Mouse (Mus musculus) layer of hippocampus, postnatal 36 days (tissue): ENCODE results near the gene Knop1. TPM values are rescaled to one million over a fixed set of nuclear protein-coding genes. Genes with fewer than 3 reads are reported as not detected.

ENCODE experiments used
- DNase-seq, 2 experiments: peaks; one replicate each; pipeline ENCODE4 v3.0.0; 2022
- total RNA-seq, 2 experiments: library from RNA; stranded (reverse); gene quantifications; 2 replicates each; pipeline ENCODE4 v1.2.3; 2021

Knop1 gene
- total RNA-seq, result 10 to 100 TPM; 28.8 to 29.4 TPM

GRCm38 (mm10) chr7:118855877-118856304 is at the start of gene Knop1:
Gene Knop1, minus strand, starts transcription at chr7:118856254.
- no peak for DNase-seq

- DNase-seq, result no peak
These were observed 48.5 kb upstream of the Knop1 start for GRCm38 (mm10) chr7:118904530-118904929.

GRCm38 (mm10) chr7:118903879-118904278 is 47.8 kb upstream of the Knop1 start:
- DNase-seq, result no peak

- no peak for DNase-seq
These were observed 46.9 kb upstream of the Knop1 start for GRCm38 (mm10) chr7:118902944-118903343.

DNA sequence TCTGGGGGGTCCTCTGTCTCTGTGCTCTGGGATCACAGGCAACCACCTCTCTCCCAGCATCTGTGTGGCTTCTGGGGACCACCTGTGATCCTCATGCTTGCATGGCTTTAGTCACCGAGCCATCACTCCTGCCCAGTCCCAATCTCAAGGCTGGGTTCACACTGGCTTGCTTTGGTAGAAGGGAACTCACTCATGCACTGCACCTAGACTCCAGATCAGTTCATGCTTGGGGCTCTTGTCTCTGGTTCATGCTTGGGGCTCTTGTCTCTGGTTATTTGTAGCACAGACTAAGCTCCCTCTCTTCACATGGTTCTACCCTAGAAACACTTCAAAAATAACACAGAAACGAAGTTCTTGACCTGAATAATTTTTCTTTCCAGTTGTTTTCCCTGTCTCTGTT is 44.0 kb upstream of the Knop1 start:
- no peak for DNase-seq

DNA sequence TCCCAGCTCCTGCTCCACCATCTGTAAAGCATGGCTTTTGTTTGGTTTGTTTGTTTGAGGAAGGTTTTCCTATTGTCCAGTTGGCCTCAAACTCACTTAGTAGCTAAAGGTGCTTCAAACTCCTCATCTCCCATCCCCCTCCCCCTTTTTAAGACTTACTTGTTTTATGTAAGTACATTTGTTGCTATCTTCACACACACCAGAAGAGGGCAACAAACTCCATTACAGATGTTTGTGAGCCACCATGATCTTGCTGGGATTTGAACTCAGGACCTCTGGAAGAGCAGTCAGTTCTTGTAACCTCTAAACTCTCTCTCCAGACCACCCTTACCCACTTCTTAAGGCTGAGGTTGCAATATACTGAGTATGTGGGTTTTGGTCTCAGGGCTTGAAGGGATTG is 42.0 kb upstream of the Knop1 start:
- no peak for DNase-seq

- DNase-seq, result no peak
These were observed 39.7 kb upstream of the Knop1 start for GRCm38 (mm10) chr7:118895469-118896450.

GRCm38 (mm10) chr7:118889046-118889680 is 33.1 kb upstream of the Knop1 start:
- DNase-seq, result no peak

- DNase-seq, result no peak
These were observed 31.4 kb upstream of the Knop1 start for GRCm38 (mm10) chr7:118887303-118888055.

- peak in 1 of 2 experiments; percentile 4 for DNase-seq
These were observed 28.9 kb upstream of the Knop1 start for GRCm38 (mm10) chr7:118884969-118885368.

GRCm38 (mm10) chr7:118883957-118884356 is 27.9 kb upstream of the Knop1 start:
- DNase-seq, result no peak

- no peak for DNase-seq
These were observed 23.5 kb upstream of the Knop1 start for GRCm38 (mm10) chr7:118879466-118880029.

DNA sequence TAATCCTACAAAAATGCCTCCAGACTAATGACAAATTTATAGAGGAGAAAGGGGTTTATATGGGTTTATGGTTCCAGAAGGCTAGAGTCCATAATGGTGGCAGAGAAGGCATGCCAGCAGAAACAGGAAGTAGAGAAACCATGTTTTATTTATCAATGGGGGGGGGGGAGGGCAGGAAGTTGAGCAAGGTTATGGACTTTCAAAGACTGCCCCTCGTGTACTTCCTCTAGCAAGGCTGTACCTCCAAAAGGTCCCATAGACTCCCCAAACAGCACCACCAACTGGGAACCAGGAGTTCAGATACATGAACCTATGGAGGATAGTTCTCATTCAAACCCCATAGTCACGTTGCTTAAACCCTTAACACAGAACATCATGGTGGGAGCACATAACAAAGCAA is 9.3 kb upstream of the Knop1 start:
- DNase-seq, result no peak

DNA sequence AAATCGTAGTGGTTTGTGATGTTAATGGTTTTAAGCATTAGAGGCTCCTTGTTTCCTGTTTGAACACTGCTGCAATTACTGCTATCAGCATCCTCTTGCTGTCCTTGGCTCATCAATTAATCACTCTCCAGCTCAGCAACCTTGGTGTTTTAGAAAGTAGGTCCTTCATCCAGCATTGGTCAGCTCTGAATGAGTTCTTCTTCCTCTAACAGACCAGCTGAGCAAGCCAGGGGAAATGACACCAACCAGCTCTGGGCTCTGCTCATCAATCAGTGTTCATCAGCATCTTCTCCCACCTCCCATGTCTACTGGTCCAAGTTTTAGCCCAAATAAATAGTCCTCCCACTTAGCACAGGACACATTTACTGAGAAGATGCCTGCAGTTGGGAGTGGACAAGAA is 2.6 kb upstream of the Knop1 start:
- no peak for DNase-seq

GRCm38 (mm10) chr7:118855171-118855876 is 730 bp downstream of the Knop1 start, which contains the start of gene Iqck:
Gene Iqck, plus strand, starts transcription at chr7:118855752.
- DNase-seq, result peak; percentile 89 to 90

DNA sequence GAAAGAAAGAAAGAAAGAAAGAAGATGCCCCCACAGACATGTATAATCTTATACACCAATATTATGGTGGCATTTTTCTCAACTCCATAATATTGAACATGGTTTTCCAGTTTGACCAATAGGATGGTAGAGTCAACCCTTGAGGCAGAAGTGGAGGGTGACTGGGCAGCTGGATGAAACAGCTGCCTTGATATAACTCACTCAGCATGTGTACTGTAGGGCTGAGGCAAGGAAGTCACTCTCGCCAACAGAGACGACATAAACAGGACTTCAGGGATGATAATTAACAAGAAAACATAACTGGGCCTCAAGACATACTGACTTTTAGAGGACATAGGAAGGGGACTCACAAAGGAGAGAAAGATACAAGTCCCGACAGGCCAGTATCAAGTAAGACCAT is 1.4 kb downstream of the Knop1 start:
- no peak for DNase-seq

GRCm38 (mm10) chr7:118852611-118853010 is 3.4 kb downstream of the Knop1 start:
- no peak for DNase-seq

DNA sequence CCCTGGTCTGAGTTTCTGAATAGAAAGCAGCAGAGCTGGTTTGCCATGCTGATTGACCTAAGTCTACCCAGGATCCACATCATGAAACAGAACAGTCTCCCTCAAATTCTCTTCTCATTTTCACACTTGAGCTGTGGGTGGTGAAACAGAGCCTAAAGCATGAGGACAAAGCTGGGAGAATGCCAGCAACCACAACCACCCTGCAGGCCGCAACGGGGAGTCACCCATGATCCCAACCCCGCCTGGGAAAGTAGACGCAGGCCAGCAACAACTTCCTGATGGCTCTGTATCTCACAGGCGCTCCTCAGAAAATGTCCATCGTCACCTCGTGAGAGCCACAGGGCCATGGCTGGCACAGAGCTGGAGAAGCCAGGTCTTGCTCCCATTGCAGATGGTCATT is 4.5 kb downstream of the Knop1 start:
- DNase-seq, result no peak

- DNase-seq, result peak in 1 of 2 experiments; percentile 37
These were observed 5.3 kb downstream of the Knop1 start for GRCm38 (mm10) chr7:118850676-118851290.

DNA sequence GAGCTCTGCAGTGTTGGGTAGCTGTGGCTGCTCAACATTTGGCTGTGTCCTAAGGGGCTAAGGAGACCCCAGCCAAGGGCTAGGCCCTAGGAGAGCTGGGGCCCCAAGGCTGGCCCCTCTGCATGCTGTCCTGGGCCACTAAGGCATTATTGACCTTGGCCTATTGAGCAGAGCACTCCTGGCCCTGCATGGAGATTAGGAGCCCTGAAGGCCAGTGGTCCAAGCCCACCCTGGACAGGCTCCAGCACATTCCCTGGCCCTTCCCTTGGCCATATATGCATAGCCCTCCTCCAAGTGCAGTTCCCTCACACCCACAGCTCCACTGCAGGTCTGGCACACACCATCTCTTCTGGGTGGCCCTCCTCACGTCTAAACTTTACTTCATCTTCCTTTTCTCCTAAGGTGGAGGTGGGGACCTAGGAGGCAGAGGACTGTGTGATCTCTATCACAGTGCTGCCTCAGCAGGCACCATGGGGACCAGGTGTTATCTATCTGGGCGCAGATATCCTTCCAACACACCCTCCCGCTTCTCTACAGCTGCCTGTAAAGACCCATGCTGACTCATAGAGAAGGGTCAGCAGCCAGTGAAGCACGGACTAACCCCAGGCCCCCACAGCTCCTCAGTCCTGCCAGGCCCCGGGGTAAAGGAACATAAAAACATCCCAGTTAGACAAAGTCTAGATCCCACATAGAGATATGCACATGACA is 6.4 kb downstream of the Knop1 start:
- no peak for DNase-seq

DNA sequence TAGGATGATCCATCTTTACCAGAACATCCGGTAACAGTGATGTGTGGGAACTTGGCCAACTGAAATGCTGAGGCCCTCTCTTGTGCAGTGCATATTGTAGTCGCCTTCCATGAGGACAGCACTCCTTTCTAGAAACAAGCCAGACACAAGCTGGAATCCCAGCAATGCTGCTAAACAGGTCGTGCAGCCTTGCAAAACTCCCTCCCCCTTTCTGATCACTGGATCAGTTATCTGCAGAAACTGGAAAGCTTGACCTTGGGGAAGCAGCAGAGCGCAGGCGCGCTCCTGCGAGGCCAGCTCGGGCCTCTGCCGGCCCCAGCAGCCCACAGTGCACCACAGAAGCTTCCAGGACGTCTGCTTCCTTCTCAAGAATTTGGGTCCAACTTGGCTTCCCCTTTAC is 7.3 kb downstream of the Knop1 start:
- DNase-seq, result no peak
